Mouse (Mus musculus) c-Kit-positive CD71-negative TER-119-negative erythroid progenitor cells, embryonic 14.5 days (primary cell): Measurements from ENCODE around the gene Usp36.

Experiments used
- DNase-seq: peaks from one replicate; pipeline ENCODE4 v3.0.0-alpha.2; 2013; ENCODE audit warnings: low read depth

Usp36 gene

DNA sequence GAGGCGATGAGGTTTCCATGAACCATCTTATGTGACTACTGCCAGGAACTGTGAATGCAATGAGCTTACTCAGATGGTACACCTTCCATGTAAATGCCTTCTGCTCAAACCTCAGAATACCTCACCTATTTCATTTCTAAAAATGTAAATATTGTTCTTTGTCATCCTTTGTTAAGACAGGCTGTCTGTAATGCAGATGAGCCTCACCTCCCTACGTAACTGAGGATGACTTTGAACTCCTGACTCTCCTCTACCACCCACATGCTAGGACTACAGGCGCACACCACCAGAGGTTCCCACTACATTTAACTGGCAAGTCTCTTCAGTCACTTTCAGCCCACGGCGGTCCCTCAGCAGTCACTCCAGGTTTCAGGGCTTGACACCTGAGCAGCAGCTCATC is 67.1 kb downstream of the Usp36 start:
- DNase-seq: no peak

DNA sequence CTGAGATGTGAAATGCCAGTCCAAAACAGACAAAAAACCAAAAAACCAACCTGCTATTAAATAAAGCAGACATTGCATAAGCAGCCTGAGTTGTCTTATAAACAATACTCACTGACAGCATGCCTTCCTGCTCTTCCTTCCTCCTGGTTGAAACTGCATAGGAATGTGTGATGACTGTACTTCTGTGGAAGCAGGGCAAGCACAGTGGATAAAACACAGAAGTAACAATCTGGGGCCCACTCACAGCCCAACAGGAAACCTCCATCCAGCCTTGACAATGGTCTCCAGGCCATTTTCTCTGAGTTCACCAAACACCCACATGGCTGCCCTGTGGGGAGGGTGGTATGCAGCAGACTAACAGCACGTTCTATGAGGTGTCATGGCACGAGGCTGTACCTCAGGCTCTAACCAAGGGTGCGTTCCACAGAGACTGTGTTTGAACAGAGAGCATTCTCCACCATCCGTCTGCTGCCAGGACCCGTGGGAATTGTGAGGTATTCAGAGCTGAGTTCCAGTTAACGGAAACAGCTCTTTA is 67.6 kb downstream of the Usp36 start:
- DNase-seq: no peak

DNA sequence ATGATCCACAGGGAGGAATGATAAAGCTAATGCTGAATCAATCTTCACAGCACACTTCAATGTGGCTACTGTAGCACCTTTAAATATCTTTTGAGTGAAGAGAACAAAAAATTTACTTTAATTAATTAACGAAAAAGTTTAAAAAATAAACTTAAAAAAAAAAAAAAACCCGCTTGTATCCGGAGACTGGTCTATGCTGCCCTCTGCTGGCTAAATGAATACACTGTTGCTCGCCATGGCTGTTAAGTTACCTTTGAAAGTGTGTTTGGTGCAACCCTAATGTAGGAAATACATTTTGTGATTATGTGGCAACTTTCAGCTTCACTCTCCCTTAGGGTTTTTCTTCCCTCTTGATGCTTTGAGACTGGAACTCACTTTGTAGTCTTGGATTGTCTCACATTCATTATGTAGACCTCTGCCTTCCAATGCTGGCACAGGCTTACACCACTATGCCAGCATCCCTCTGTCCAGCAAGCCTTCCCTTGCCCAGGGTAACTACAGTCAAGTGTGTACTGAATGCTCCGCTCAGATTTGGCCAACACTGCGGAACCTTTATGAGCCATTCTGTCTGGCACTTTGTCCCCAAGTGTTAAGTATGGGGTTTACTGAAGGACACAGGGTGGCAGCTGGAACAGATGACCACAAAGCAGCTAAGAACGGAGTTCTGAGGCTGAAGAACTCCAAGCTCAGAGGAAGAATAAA is 69.3 kb downstream of the Usp36 start:
- DNase-seq: no peak

DNA sequence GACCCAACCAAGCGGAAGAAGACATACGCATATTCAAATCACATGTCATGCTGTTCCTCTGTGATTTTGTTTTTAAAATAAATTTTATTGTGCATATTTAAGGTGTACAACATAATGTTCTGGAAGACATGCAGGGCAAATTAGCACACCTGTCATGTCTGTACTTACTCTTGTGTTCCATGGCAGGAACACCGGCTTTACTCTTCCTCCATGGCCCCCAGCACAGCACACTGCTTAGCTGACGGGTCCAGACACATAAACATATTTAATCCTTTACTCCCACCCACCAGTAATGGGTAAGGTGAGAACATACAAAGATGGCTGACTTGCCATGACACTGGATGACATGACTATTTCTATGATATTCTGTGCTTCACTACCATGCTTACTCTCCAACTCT is 71.0 kb downstream of the Usp36 start:
- no peak for DNase-seq

DNA sequence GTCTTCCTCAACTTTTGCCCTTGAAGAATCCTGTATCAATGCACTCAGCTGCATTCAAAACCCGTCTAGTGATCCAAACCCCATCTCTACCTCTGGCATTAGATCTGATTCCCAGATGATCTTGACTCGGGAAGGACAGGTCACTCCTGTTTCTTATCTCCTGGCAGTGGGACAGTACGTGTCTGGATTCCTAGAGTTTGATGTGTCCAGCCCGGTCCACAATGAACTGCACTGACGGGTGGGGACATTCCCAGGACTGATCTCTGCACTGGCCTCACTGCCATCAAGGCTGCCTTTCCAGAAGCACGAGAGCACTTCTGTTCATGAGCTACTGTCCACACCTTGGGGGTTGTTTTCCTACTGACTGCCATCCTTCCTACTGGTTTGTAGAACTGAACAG is 73.6 kb downstream of the Usp36 start:
- no peak for DNase-seq

DNA sequence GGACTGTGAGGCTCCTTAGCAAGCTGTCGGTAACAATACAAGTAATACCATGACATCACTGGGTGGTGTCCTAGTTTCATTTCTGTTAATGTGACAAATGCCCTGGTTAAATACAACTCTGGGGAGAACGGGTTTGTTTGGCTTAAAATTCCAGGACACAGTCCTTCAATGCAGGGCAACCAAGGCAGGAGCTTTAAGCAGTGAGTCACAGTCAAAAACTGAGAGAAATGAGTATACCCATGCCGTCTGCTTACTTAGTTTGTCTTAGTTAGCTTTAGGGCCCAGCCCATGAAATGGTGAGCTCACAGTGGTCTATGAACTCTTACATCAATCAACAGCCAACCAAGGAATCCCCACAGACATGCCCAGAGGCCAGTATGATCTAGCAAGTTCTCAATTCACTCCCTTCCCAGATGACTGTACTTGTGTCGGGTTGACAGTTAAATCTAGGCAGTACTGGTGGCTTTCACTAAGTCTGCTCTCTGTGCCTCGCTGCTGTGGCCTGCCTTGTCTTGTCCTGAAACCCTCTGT is 74.1 kb downstream of the Usp36 start:
- no peak for DNase-seq

DNA sequence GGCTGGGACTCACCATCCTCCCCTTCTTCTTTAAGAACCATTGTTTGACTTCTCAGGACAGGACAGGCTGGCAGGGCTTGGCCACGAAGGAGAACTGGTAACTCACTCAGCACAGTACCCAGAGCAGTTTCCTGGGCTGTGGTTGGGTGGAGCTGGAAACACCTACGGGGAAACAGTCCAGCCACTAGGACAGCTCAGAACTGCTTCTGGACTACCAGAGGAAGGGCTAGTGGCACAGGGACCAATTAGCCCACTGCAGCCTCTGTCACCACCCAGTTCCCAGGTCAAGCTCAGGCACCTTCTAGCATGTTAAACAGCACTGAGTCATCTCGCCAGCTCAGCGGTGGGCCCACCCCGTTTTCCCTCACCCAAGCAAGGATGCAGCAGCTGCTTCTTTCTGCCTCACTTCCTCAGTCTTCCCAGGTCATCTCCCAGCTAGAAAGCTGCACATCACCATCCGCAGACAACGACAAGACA is 77.4 kb downstream of the Usp36 start:
- no peak for DNase-seq

DNA sequence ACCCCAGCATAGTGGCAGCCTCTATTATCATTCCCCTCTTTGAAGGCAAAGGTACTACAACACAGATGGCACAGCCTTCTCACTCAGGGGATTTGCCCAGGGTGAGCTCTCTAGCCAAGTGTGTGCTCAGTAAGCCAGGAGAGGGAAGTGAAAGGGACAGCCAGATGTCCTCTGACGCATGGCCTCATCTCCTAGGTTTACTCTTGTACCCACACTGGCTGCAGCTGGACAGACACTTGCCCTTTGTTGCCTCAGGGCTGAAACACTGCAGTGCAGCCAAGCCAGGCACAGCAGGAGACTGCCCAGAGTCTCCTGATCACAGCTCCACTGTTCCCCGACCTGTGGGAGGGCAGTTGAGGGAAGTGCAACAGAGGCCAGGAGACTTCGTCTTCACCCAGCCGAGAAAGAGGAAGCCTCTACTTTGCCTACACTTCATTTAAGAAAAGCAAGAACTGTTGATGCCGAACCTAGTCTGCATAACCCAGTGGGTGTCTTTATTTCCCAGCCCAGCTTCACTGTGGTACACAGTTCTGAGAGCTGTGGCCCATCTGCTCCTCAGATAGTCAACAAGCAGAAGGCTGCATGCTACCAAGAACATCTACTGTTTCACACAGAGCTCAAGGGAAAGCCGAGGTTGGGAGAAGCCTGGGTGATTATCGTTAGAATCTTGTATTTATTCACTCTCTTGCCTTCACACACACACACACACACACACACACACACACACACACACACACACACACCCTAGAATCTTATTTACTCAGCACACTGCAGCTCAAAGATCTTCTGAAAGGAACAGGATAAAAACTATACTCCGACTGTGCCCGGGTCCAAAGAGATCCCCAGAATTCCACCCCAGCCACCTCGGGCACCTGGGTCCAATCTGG is 78.1 kb downstream of the Usp36 start:
- DNase-seq: no peak

DNA sequence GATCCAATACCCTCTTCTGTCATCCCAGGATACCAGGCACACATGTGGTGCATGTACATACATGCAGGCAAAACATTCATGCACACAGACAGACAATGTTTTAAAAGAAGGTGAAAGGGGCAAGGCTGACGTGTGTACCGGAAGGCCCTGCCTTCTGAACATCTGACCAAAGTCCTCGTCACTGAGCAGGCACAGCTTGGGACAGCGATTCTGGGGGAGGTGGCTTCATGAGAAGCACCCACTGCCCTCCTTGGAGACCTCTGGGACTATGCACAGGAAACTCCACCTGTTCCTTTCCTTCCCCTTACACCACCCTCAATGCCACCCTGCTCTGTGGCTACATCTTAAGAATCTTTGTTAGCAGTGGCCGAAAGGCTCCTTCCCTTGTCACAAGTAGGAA is 79.1 kb downstream of the Usp36 start:
- no peak for DNase-seq

DNA sequence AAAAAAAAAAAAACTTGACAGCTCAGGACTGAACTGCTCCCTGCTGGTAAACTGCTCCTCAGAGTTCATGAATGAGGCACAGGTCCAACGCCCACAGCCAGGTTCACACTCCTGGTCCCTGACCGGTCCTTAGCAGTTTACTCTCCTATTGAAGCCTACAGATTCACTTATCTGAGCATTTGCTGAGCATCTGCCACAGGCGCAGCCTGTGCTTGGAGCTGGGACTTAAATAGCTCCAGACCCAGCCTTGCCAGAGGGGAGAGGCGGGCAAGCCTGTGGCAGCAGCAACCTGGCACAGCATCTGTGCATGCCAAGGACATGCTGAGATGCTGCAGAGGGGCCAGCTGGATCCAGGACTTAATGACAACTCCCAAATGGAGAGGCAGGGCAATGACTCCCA is 79.9 kb downstream of the Usp36 start:
- DNase-seq: no peak
